Mouse (Mus musculus) liver, adult 2 months (tissue): ENCODE results near the gene Pkdcc.

ENCODE experiments used
- CTCF ChIP-seq: fragments of 200-500 bp; IDR thresholded peaks from 2 replicates; pipeline ENCODE4 v1.5.1; 2011; ENCODE audit warnings: low read depth, low read length, control low read depth
- POLR2A ChIP-seq: fragments of 200-500 bp; IDR thresholded peaks from 2 replicates; pipeline ENCODE4 v1.6.1; 2011; ENCODE audit warnings: low read length, control low read depth; ENCODE audit not compliant: insufficient read depth; ENCODE audit errors: extremely low read depth

DNA sequence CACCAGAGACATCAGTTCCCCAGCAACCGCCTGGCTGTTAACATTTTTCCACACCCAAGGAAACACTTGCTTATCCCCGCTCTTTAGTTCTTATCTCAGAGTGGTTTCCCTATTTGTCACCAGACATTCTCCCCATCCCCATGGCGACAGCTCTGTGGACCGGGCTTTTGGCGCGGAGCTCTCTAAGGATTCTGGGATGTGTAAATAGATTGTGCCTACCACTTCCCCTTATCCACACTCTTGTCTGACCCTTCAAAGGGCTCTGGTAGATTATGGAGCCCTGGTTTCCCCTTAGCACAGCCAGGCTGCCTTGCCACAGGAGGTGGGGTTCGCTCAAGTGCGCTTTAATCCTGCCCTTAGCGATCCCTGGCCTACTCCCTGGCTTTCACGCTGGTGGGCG, 16.3 kb downstream of the Pkdcc start:
- TF ChIP-seq CTCF, result no peak
- TF ChIP-seq POLR2A, result no peak
